In genomic region chr11:6390376-6391053, GRCm38 (mm10) we compare ENCODE assay signal across 9 mouse cellular contexts. TPM values are rescaled to one million over a fixed set of nuclear protein-coding genes. Genes with fewer than 3 reads are reported as not detected.
DNase-seq lines count a peak whose midpoint lies in the region; ATAC-seq lines count a peak whose summit lies in the region.
"Had no signal": no experiment of that assay in that cellular context is flagged by ENCODE, and none has a peak within 500 bp of the region (broad histone marks: within the 10 kb centered on the region; RNA-seq: fewer than 3 reads in every experiment).

No protein-coding gene starts in this region.

- 81% methylated on average over 8 of the region's 8 CpGs for WGBS in hindbrain, embryonic 13.5 days
- 81% methylated on average over 8 of the region's 8 CpGs for WGBS in midbrain, embryonic 13.5 days

- no peaks in the 10 kb centered on the region for H3K9me3 ChIP-seq in hindbrain, embryonic 13.5 days
- no peaks in the 10 kb centered on the region for H3K9me3 ChIP-seq in midbrain, embryonic 13.5 days

- DNase-seq in kidney, adult 9 months = peak; percentile 4
- DNase-seq in kidney, adult 18-20 months = no peak
- no peak for DNase-seq in adrenal gland, adult 8-10 months
- DNase-seq in embryo, embryonic 11 days = no peak
- DNase-seq: thymus, adult 18-20 months had no signal

- H3K4me3 ChIP-seq in brown adipose tissue, adult 24 weeks (ENCODE audit: insufficient read depth, low read depth, low read length) = peak overlapping the region; percentile 23
- H3K4me3 ChIP-seq in hindbrain, embryonic 13.5 days = peak overlapping the region; percentile 98
- peak overlapping the region; percentile 96 for H3K4me3 ChIP-seq in midbrain, embryonic 13.5 days (replicated peaks)

- H3K27me3 ChIP-seq in hindbrain, embryonic 13.5 days = no peaks in the 10 kb centered on the region
- H3K27me3 ChIP-seq in midbrain, embryonic 13.5 days = no peaks in the 10 kb centered on the region

- ATAC-seq in hindbrain, embryonic 13.5 days (ENCODE audit: low FRiP score) = no peak
- no peak for ATAC-seq in midbrain, embryonic 13.5 days
- no peak for ATAC-seq in megakaryocyte-erythroid progenitor cell, adult 5-6 weeks (replicated peaks; ENCODE audit: low FRiP score, low TSS enrichment, poor library complexity, severe bottlenecking)

- H3K27ac ChIP-seq in brown adipose tissue, adult 24 weeks (replicated peaks; ENCODE audit: low read depth, low read length) = no peak overlapping the region
- no peak overlapping the region for H3K27ac ChIP-seq in hindbrain, embryonic 13.5 days
- H3K27ac ChIP-seq in midbrain, embryonic 13.5 days = no peak overlapping the region; the same call in 1 of the 2 replicates

- H3K36me3 ChIP-seq in hindbrain, embryonic 13.5 days = peaks cover 40% of the 10 kb centered on the region
- H3K36me3 ChIP-seq in midbrain, embryonic 13.5 days = peaks cover 38% of the 10 kb centered on the region

- peaks cover 11% of the 10 kb centered on the region for H3K4me1 ChIP-seq in brown adipose tissue, adult 24 weeks (ENCODE audit: control insufficient read depth, insufficient read depth, insufficient read length, low read length)
- peaks cover 45% of the 10 kb centered on the region for H3K4me1 ChIP-seq in hindbrain, embryonic 13.5 days (replicated peaks)
- H3K4me1 ChIP-seq in midbrain, embryonic 13.5 days (replicated peaks) = peaks cover 27% of the 10 kb centered on the region

- peak overlapping the region; percentile 82 for H3K4me2 ChIP-seq in hindbrain, embryonic 13.5 days
- H3K4me2 ChIP-seq in midbrain, embryonic 13.5 days (replicated peaks) = peak overlapping the region; percentile 82

- peak overlapping the region; percentile 99 for H3K9ac ChIP-seq in hindbrain, embryonic 13.5 days
- H3K9ac ChIP-seq in midbrain, embryonic 13.5 days (replicated peaks) = peak overlapping the region; percentile 97

RNA-seq across cellular contexts. Expression of gene Zmiz2, which starts 1.6 kb away (rescaled TPM):
- polyA plus RNA-seq in brown adipose tissue, adult 24 weeks (2012; ENCODE audit: insufficient read depth, insufficient read length, missing spikeins) = 20.4 and 25.1 TPM in 2 replicates
- polyA plus RNA-seq in hindbrain, embryonic 13.5 days (2015; fragmentation: Nextera tagmentation; extraction: Ambion mirVana) = 29.2 and 31.9 TPM in 2 replicates
- polyA plus RNA-seq in midbrain, embryonic 13.5 days (2015; fragmentation: Nextera tagmentation; extraction: Ambion mirVana) = 32.9 and 33.6 TPM in 2 replicates
- total RNA-seq in adrenal gland, adult 8-10 months (2022) = 10 to 100 TPM; 51.9 to 66.8 (median 59.9) TPM
- 65.9 and 70.0 TPM in 2 replicates for total RNA-seq in megakaryocyte-erythroid progenitor cell, adult 5-6 weeks (2014; fragmentation: Nextera tagmentation)
- total RNA-seq in megakaryocyte-erythroid progenitor cell, adult 5-6 weeks (2017) = 5.6 and 10.4 TPM in 2 replicates

RNA-seq across cellular contexts. Expression of gene Ppia, which starts 24.7 kb away (rescaled TPM):
- polyA plus RNA-seq in brown adipose tissue, adult 24 weeks (2012; ENCODE audit: insufficient read depth, insufficient read length, missing spikeins) = 1,997 and 2,277 TPM in 2 replicates
- 3,979 and 4,017 TPM in 2 replicates for polyA plus RNA-seq in hindbrain, embryonic 13.5 days (2015; fragmentation: Nextera tagmentation; extraction: Ambion mirVana)
- polyA plus RNA-seq in midbrain, embryonic 13.5 days (2015; fragmentation: Nextera tagmentation; extraction: Ambion mirVana) = 3,782 and 3,914 TPM in 2 replicates
- 1,000 to 10,000 TPM; 1,457 to 1,759 (median 1,529) TPM for total RNA-seq in adrenal gland, adult 8-10 months (2022)
- 3,823 and 4,304 TPM in 2 replicates for total RNA-seq in megakaryocyte-erythroid progenitor cell, adult 5-6 weeks (2014; fragmentation: Nextera tagmentation)
- total RNA-seq in megakaryocyte-erythroid progenitor cell, adult 5-6 weeks (2017) = 1,965 and 1,971 TPM in 2 replicates

RNA-seq across cellular contexts. Expression of gene H2afv, which starts 53.7 kb away (rescaled TPM):
- 54.3 and 66.3 TPM in 2 replicates for polyA plus RNA-seq in brown adipose tissue, adult 24 weeks (2012; ENCODE audit: insufficient read depth, insufficient read length, missing spikeins)
- 381 and 387 TPM in 2 replicates for polyA plus RNA-seq in hindbrain, embryonic 13.5 days (2015; fragmentation: Nextera tagmentation; extraction: Ambion mirVana)
- polyA plus RNA-seq in midbrain, embryonic 13.5 days (2015; fragmentation: Nextera tagmentation; extraction: Ambion mirVana) = 605 and 617 TPM in 2 replicates
- total RNA-seq in adrenal gland, adult 8-10 months (2022) = 10 to 100 TPM; 68.9 to 84.3 (median 80.5) TPM
- total RNA-seq in megakaryocyte-erythroid progenitor cell, adult 5-6 weeks (2014; fragmentation: Nextera tagmentation) = 144 and 178 TPM in 2 replicates
- total RNA-seq in megakaryocyte-erythroid progenitor cell, adult 5-6 weeks (2017) = 85.9 and 103 TPM in 2 replicates

Comparison
In these comparisons a context has a peak if more than half of its experiments do, and no peak if none do; other contexts are left out.
1. H3K4me3 ChIP-seq: peak in every context shown above with its lines; median percentile 98 in hindbrain, embryonic 13.5 days; 96 in midbrain, embryonic 13.5 days; 23 in brown adipose tissue, adult 24 weeks.